Mouse (Mus musculus): ENCODE measurements around the gene Npl. TPM values are rescaled to one million over a fixed set of nuclear protein-coding genes. Genes with fewer than 3 reads are reported as not detected.

Npl gene
- polyA plus RNA-seq, 1 experiment from 2014 or later = 9.8 TPM

DNA sequence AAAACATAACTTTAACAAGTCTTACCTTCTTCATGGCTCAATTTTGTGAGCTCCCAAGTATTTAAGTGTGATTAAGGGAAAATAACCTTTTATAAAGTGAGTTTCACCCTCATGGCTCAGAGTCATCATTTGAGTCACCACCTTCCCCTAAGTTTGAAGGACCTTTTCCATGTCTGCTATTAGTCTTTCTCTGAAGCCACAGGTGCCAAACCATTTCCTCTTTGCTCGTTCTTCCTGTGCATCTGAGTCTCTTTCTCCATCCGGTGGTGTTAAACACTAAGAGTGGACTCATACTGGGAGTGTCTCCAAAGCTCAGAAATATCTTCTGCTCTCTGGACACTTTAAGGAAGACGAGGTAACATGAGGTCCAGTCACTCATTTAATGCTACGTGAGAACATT lies 33.3 kb upstream of the Npl start:
- Histone ChIP-seq H3K27ac (replicated peaks; ENCODE audit: low read depth, low read length) (no peak overlapping the region), H3K36me3 (replicated peaks; ENCODE audit: control insufficient read depth, insufficient read depth, low read depth, low read length) (no peaks in the 10 kb centered on the region), H3K4me1 (ENCODE audit: control insufficient read depth, insufficient read depth, low read length) (no peaks in the 10 kb centered on the region), H3K4me3 (ENCODE audit: low read depth, low read length) (no peak overlapping the region), H3K27me3 (ENCODE audit: control insufficient read depth, insufficient read depth, low read length) (no peaks in the 10 kb centered on the region), H3K9ac (replicated peaks; ENCODE audit: low read length) (no peak overlapping the region), H3K9me3 (replicated peaks; ENCODE audit: control insufficient read depth, low read length) (no peaks in the 10 kb centered on the region), H3K4me2 (ENCODE audit: low read depth, low read length) (no peak overlapping the region)
- DNase-seq (ENCODE audit: low spot score) (no peak), ATAC-seq (replicated peaks; ENCODE audit: insufficient number of reproducible peaks, low FRiP score, low TSS enrichment, low read depth) (no peak)
- 82% methylated on average over 4 of the region's 4 CpGs for WGBS

DNA sequence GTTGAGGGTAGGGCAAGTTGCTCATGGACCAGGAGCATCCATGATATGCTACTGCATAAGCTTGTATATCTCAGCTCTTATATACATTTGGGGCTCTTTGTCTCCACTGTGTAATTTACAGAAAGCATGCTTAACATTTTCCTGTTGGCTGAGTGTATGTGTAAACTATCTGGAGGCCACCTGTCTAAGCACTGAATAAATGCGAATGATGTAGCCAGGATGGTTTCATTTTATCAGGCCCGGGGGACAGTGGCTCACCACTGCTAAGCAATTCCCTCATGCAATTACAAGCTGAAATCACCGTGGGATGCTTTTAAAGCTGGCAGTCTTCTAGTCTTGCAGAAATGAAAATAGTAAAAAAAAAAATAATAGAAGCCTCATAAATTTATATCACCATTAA lies 24.9 kb upstream of the Npl start:
- DNase-seq (ENCODE audit: low spot score) (no peak), ATAC-seq (replicated peaks; ENCODE audit: insufficient number of reproducible peaks, low FRiP score, low TSS enrichment, low read depth) (no peak)
- no peak overlapping the region for H3K27ac ChIP-seq (replicated peaks; ENCODE audit: low read depth, low read length)
- H3K27me3 ChIP-seq (ENCODE audit: control insufficient read depth, insufficient read depth, low read length) = no peaks in the 10 kb centered on the region
- WGBS = 65% methylated on average over 3 of the region's 3 CpGs
- H3K9me3 ChIP-seq (replicated peaks; ENCODE audit: control insufficient read depth, low read length) = no peaks in the 10 kb centered on the region
- no peaks in the 10 kb centered on the region for H3K36me3 ChIP-seq (replicated peaks; ENCODE audit: control insufficient read depth, insufficient read depth, low read depth, low read length)
- H3K4me1 ChIP-seq (ENCODE audit: control insufficient read depth, insufficient read depth, low read length) = no peaks in the 10 kb centered on the region
- no peak overlapping the region for H3K4me2 ChIP-seq (ENCODE audit: low read depth, low read length)
- no peak overlapping the region for H3K4me3 ChIP-seq (ENCODE audit: low read depth, low read length)
- H3K9ac ChIP-seq (replicated peaks; ENCODE audit: low read length) = no peak overlapping the region

DNA sequence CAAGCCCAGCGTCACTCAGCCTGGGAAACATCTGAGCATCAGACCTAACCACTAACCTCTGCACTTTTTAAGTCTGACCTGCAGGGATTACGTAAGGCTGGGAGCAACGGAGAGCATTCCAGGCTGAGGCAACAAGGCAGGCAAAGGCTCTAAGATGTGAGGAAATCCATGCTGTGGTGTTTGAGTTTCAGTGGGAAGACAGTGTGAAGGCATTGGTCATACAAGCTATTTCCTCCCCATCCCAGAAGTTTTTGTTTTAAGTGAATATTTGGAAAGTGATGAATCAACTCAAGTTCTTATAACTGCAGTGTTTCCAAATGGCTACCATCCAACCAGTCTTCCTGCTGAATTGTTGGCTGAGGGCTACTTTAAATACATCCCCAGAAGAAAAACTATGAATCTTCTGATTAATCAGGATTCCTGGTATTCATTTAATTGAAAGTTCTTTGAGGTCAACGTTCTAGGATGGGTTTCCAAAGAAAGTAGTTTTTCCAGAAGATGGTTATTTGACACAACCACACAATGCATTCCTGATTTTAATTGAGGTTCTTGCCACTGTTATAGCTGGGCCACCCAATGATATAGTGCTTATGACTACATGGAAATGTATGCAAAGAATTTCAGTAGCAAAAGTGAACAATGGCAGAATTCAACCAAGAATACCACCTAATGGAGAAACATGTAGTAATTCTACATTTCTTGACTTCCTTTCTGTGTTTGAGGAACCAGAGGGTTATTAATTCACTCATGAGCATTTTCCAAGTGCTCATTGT lies 22.6 kb upstream of the Npl start:
- Histone ChIP-seq H3K4me3 (ENCODE audit: low read depth, low read length) (no peak overlapping the region), H3K4me1 (ENCODE audit: control insufficient read depth, insufficient read depth, low read length) (no peaks in the 10 kb centered on the region), H3K36me3 (replicated peaks; ENCODE audit: control insufficient read depth, insufficient read depth, low read depth, low read length) (no peaks in the 10 kb centered on the region), H3K27me3 (ENCODE audit: control insufficient read depth, insufficient read depth, low read length) (no peaks in the 10 kb centered on the region), H3K4me2 (ENCODE audit: low read depth, low read length) (no peak overlapping the region), H3K9ac (replicated peaks; ENCODE audit: low read length) (no peak overlapping the region), H3K27ac (replicated peaks; ENCODE audit: low read depth, low read length) (no peak overlapping the region), H3K9me3 (replicated peaks; ENCODE audit: control insufficient read depth, low read length) (no peaks in the 10 kb centered on the region)
- WGBS = 71% methylated on average over 4 of the region's 4 CpGs
- ATAC-seq (replicated peaks; ENCODE audit: insufficient number of reproducible peaks, low FRiP score, low TSS enrichment, low read depth) = no peak
- DNase-seq (ENCODE audit: low spot score) = no peak

DNA sequence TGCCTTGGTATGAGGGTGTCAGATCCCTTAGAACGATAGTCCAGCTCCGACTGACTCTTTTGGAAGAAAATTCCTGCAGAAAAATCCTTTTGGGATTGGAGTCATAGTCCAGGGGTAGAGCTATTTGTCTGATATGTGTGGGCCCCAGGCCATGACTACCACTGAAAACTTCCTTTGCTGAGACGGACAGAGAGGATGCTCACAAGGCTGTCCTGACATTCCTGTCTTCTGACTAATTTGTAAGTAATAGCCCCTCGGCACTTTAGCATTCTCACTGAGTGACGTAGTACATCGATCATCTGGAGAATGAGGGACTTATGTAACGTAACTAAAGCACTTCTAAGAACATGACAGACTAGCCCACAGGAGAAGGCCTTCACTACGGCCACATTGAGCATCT lies 15.9 kb upstream of the Npl start:
- WGBS = 71% methylated on average over 8 of the region's 8 CpGs
- no peak overlapping the region for H3K27ac ChIP-seq (replicated peaks; ENCODE audit: low read depth, low read length)
- peak; percentile 3 for DNase-seq (ENCODE audit: low spot score)
- no peak overlapping the region for H3K4me3 ChIP-seq (ENCODE audit: low read depth, low read length)
- H3K4me2 ChIP-seq (ENCODE audit: low read depth, low read length) = no peak overlapping the region
- H3K4me1 ChIP-seq (ENCODE audit: control insufficient read depth, insufficient read depth, low read length) = no peaks in the 10 kb centered on the region
- no peak overlapping the region for H3K9ac ChIP-seq (replicated peaks; ENCODE audit: low read length)
- no peaks in the 10 kb centered on the region for H3K36me3 ChIP-seq (replicated peaks; ENCODE audit: control insufficient read depth, insufficient read depth, low read depth, low read length)
- no peaks in the 10 kb centered on the region for H3K9me3 ChIP-seq (replicated peaks; ENCODE audit: control insufficient read depth, low read length)
- no peak for ATAC-seq (replicated peaks; ENCODE audit: insufficient number of reproducible peaks, low FRiP score, low TSS enrichment, low read depth)
- H3K27me3 ChIP-seq (ENCODE audit: control insufficient read depth, insufficient read depth, low read length) = no peaks in the 10 kb centered on the region

DNA sequence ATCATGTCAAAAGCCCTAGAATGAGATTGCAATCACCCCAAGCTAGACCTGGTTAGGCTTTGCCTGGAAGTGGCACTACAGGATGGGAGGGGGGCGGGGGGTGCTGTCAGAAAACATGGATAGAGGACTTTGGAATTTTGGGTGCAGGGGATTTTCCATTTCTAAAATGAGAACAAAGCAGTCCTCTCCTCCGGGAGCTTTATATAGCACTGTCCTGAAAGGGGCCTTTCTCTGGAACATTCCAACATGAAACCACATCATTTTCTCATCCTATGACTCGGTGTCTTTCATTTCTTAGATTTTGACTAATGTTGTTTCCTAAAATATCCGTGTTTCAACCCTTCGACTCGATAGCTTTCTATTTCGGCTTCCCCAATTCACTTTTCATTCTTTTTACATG lies 14.9 kb upstream of the Npl start:
- Histone ChIP-seq H3K27me3 (ENCODE audit: control insufficient read depth, insufficient read depth, low read length) (no peaks in the 10 kb centered on the region), H3K27ac (replicated peaks; ENCODE audit: low read depth, low read length) (no peak overlapping the region), H3K4me1 (ENCODE audit: control insufficient read depth, insufficient read depth, low read length) (no peaks in the 10 kb centered on the region), H3K9me3 (replicated peaks; ENCODE audit: control insufficient read depth, low read length) (no peaks in the 10 kb centered on the region), H3K4me2 (ENCODE audit: low read depth, low read length) (no peak overlapping the region), H3K36me3 (replicated peaks; ENCODE audit: control insufficient read depth, insufficient read depth, low read depth, low read length) (no peaks in the 10 kb centered on the region), H3K4me3 (ENCODE audit: low read depth, low read length) (no peak overlapping the region), H3K9ac (replicated peaks; ENCODE audit: low read length) (no peak overlapping the region)
- DNase-seq (ENCODE audit: low spot score) = no peak
- 84% methylated on average over 7 of the region's 7 CpGs for WGBS
- ATAC-seq (replicated peaks; ENCODE audit: insufficient number of reproducible peaks, low FRiP score, low TSS enrichment, low read depth) = no peak

DNA sequence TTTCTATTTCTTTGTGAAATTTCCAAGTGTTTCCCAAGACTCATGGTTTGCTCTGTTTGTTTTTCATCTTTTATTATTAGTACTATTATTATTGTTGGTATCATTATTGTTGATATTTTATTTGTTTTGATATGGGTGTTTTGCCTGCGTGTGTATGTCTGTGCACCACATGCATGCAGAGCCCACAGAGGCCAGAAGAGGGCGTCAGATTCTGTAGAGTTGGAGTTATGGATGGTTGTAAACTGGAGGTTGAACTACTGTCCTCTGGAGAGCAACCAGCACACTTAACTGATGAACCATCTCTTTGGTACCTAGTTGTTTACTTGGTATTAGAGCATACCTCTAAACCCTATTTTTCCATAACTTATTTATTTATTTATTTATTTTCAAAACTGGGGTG lies 13.8 kb upstream of the Npl start:
- Histone ChIP-seq H3K4me2 (ENCODE audit: low read depth, low read length) (no peak overlapping the region), H3K4me1 (ENCODE audit: control insufficient read depth, insufficient read depth, low read length) (no peaks in the 10 kb centered on the region), H3K27me3 (ENCODE audit: control insufficient read depth, insufficient read depth, low read length) (no peaks in the 10 kb centered on the region), H3K9ac (replicated peaks; ENCODE audit: low read length) (no peak overlapping the region), H3K4me3 (ENCODE audit: low read depth, low read length) (no peak overlapping the region), H3K36me3 (replicated peaks; ENCODE audit: control insufficient read depth, insufficient read depth, low read depth, low read length) (no peaks in the 10 kb centered on the region), H3K9me3 (replicated peaks; ENCODE audit: control insufficient read depth, low read length) (no peaks in the 10 kb centered on the region), H3K27ac (replicated peaks; ENCODE audit: low read depth, low read length) (no peak overlapping the region)
- ATAC-seq (replicated peaks; ENCODE audit: insufficient number of reproducible peaks, low FRiP score, low TSS enrichment, low read depth) (no peak), DNase-seq (ENCODE audit: low spot score) (no peak)
- 53% methylated on average over 2 of the region's 2 CpGs for WGBS

DNA sequence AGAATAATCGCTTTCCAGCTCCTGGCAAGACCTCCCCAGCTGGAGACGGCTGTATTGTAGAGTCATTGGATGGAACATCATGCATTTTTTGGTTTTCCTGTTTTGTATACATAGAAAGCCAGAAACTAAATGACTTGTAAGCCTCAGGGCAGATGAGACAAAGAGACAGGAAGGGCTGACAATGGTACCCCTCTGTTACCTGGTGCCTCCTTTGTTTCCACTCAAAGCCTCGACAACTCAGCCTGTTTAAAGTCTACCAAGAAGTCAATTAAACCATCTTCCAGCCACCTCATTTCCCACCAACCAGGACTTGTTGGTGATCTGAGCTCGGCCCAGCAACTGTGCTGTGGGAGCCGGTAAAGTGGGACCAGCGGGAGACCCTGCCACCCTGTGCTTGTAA lies 11.0 kb upstream of the Npl start:
- DNase-seq (ENCODE audit: low spot score) (no peak), ATAC-seq (replicated peaks; ENCODE audit: insufficient number of reproducible peaks, low FRiP score, low TSS enrichment, low read depth) (no peak)
- Histone ChIP-seq H3K27ac (replicated peaks; ENCODE audit: low read depth, low read length) (no peak overlapping the region), H3K9me3 (replicated peaks; ENCODE audit: control insufficient read depth, low read length) (no peaks in the 10 kb centered on the region), H3K4me3 (ENCODE audit: low read depth, low read length) (no peak overlapping the region), H3K4me2 (ENCODE audit: low read depth, low read length) (no peak overlapping the region), H3K4me1 (ENCODE audit: control insufficient read depth, insufficient read depth, low read length) (no peaks in the 10 kb centered on the region), H3K27me3 (ENCODE audit: control insufficient read depth, insufficient read depth, low read length) (no peaks in the 10 kb centered on the region), H3K36me3 (replicated peaks; ENCODE audit: control insufficient read depth, insufficient read depth, low read depth, low read length) (no peaks in the 10 kb centered on the region), H3K9ac (replicated peaks; ENCODE audit: low read length) (no peak overlapping the region)
- WGBS = 48% methylated on average over 6 of the region's 6 CpGs

DNA sequence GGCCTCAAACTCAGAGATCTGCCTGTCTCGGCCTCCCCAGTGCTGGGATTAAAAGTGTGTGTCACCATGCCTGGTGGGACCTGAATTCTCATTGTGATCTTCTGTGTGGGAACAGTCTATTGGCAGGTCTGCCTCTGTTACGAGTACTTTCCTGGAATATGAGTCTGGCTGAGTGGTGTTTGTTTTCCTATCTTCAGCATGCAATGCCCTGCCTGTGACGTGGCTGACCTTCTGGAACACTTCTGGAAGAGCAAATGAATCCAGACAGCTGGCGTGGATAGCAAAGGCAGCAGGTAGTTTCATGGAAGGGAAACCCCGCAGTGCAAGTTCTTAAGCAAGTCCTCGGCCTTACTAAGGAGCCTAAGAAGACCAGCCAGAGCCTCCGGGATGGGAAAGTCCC lies 9.9 kb upstream of the Npl start:
- Histone ChIP-seq H3K27ac (replicated peaks; ENCODE audit: low read depth, low read length) (no peak overlapping the region), H3K9me3 (replicated peaks; ENCODE audit: control insufficient read depth, low read length) (no peaks in the 10 kb centered on the region), H3K4me1 (ENCODE audit: control insufficient read depth, insufficient read depth, low read length) (no peaks in the 10 kb centered on the region), H3K36me3 (replicated peaks; ENCODE audit: control insufficient read depth, insufficient read depth, low read depth, low read length) (no peaks in the 10 kb centered on the region), H3K4me3 (ENCODE audit: low read depth, low read length) (no peak overlapping the region), H3K4me2 (ENCODE audit: low read depth, low read length) (no peak overlapping the region; the same call in 1 of the 2 replicates), H3K27me3 (ENCODE audit: control insufficient read depth, insufficient read depth, low read length) (no peaks in the 10 kb centered on the region), H3K9ac (replicated peaks; ENCODE audit: low read length) (no peak overlapping the region)
- WGBS = 62% methylated on average over 7 of the region's 7 CpGs
- no peak for DNase-seq (ENCODE audit: low spot score)
- ATAC-seq (replicated peaks; ENCODE audit: insufficient number of reproducible peaks, low FRiP score, low TSS enrichment, low read depth) = no peak

Measured in embryonic facial prominence, embryonic 11.5 days (tissue).